Mouse (Mus musculus) spleen, adult 12 weeks (tissue): Measurements from ENCODE around the gene Arrdc3.

Experiments used
- DNase-seq: peaks from one replicate; pipeline ENCODE4 v3.0.0; 2022; ENCODE audit warnings: low spot score

Gene Arrdc3

GRCm38 (mm10) chr13:80921593-80922327, 38.6 kb downstream of the Arrdc3 start:
- no peak for DNase-seq

DNA sequence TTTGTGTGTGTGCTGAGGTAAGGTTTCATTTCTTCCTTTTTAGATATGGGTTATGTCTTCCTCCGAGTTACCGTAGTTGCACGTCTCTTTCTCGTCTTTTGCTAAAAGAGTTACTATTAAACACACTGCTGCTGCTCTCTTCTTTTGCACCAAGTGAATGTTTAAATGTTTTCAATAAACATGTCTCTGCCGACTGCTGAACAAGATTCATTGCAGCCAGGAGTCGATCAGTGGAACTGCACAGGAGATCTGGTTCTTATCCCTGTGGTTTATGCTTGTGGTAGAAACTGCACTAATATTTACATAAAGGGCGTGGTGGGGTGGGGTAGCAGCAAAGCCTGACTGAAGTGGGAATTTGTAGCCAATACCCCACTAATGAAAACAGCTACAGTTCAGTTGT, 45.0 kb downstream of the Arrdc3 start:
- no peak for DNase-seq

DNA sequence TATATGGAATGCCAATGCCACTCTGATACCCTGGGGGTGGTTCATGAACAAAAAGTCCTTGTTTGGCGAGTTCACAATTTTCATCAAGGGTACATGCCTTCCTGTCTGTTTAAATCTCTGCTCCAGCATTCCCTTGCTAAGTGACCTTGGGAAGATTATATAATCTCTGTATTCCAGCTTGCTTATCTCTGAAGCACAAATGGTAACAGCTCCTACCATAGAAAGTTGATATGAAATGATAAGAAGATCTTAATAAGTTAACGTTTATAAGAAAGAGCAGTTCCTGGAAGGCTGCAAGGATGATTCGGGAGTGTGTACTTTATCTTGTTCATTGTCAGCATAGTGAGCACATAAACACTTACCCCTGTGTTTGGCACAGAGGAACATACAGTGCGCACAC, 46.8 kb downstream of the Arrdc3 start:
- DNase-seq, result no peak

DNA sequence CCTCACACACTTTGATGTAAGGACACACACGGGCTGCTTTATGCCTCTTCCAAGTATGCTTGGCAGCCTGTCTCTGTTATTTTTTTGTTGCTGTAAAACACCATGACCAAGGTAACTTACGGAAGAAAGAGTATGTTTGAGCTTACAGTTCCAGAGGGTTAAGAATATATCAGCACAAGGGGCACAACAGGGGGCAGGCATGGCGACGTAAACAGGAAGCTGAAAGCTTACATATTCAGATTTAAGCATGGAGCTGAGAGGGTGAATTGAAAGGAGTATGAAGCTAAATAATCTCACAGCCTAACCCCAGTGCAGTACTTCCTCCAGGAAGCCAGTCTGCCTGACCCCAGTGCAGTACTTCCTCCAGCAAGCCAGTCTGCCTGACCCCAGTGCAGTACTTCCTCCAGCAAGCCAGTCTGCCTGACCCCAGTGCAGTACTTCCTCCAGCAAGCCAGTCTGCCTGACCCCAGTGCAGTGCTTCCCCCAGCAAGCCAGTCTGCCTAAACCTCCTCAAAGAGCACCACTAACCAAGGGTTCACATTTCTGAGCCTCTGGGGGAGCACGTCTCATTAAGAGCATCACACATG, 49.7 kb downstream of the Arrdc3 start:
- DNase-seq, result no peak

GRCm38 (mm10) chr13:80936426-80936825, 53.2 kb downstream of the Arrdc3 start:
- DNase-seq, result no peak

- no peak for DNase-seq
These were observed 56.0 kb downstream of the Arrdc3 start for GRCm38 (mm10) chr13:80939228-80939627.

DNA sequence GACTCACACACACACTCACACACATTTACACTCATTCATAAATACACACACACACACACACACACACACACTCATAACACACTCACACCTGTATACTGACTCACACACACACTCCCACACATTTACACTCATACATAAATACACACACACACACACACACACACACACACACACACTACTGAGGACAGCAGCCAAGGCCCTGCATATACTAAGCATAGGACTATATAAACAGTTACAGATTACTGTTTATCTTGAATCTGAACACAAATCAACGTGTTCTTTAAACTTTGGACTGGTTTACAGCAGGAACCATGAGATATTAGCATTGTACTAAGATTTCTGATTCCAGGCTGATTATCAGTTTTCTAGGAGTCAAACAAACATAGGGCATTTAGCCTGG, 56.7 kb downstream of the Arrdc3 start:
- DNase-seq, result no peak

DNA sequence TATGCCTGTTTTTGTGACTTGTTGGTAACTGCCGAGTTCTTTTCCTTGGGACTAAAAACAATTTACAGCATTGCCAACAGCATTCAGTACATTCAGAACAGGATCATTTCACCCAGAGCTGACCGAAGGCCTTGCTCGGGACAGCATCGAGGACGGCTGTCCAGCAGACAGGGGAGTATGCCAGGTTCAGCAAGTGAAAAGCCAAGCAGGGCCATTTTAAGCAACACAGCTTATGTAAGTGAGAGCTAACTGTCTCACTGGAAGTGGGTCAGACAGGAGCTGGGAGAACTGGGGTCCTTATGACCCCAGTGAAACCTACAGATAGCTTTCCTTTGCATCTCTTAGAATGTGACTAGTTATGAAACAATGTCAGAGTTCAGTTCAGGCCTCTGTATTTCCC, 57.2 kb downstream of the Arrdc3 start:
- DNase-seq, result no peak

DNA sequence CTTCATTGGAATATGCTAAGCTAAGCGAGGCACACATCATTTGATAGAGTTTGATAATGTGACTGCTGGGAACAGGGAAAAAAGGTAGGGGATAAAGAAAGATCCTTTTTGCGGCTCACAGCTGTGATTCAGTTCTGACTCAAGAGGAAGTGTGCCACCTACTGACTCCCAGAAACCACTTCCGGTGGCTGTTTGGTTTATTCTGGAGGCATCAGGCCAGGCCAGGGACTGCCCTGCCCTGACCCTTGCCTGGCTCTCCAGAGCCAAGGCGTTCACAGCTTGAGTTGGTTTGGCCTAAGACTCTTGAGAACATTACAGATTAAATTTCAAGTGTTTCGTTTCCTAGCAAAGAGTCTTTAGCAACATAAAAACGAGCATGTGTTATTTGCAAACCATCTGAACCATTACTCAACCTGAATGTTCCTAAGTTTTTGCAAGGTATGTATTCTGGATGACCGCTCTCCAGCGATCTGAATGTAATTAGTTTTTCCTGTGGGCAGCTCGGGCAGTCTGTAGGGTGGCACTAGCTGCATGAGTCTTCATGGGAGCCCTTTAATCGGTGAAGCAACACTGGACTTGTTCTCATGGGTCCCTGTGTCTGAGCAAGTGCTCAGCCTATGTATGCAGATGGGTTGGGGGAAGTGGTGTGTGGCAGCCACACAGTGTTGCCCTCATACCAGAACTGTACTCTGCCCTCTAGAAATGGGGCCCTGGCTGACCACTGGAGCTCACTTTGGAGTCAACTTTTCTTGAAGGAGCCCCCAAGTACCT, 57.9 kb downstream of the Arrdc3 start:
- no peak for DNase-seq

DNA sequence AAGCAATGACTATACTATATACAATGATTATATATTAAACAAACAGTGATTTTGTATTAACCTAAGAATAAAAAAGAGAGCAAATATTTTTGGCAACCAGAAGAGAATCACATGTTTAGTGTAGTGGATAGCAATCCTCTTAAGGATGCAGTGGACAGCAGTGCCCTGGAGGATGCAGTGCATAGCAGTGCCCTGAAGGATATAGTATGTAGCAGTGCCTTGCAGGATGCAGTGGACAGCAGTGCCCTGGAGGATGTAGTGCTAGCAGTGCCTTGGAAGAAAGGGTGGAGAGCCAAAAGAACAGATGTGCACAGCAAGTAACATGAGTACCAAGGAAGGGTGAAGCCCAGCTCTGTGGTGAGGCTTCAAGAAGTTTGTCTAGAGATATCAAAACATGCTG, 61.3 kb downstream of the Arrdc3 start:
- DNase-seq, result no peak
